Mouse (Mus musculus) gastrocnemius, adult 18-20 months (tissue): ENCODE data around the gene Cacna1c. TPM values are rescaled to one million over a fixed set of nuclear protein-coding genes. Genes with fewer than 3 reads are reported as not detected.

Source experiments
- DNase-seq: peaks from one replicate; pipeline ENCODE4 v3.0.0; 2021; ENCODE audit warnings: low spot score
- total RNA-seq, 2 experiments: library from RNA; stranded (reverse); gene quantifications; 2 replicates each; pipeline ENCODE4 v1.2.3; 2021

The Cacna1c gene
- total RNA-seq, 2 experiments from 2014 or later = 0.98 to 1.7 TPM

DNA sequence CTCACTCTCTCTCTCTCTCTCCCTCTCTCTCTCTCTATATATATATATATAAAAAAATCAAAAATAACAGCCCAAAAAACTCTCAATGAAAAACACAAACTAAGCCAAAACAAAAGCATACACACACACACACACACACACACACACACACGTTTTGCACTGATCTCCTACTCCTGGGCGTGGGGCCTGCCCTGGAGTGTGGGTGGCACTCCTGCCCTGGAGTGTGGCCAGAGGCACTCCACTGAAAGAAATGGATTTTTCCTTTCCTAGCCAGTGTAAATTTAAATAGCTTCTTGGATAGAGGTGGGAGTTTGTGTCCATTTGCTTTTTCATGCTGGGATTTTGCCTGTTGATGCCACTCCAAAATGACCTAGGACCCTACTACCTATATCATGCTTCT lies 96.9 kb downstream of the Cacna1c start:
- DNase-seq = no peak

DNA sequence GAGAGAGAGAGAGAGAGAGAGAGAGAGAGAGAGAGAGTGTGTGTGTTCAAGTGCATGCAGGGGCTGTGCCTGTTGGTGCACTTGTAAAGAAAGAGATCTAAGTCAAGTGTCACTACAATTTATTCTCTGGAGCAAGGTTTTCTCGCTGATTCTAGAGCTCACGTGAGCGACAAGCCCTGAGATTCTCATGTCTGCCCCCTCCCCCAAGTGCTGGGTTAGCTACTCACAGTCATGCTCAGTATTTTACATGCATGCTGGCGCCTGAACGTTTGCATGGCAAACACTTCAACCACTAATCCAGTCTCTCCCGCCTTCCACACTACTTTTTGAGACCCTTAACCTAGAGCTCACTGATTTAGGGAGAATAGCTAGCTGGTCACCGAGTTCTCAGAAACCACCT lies 99.7 kb downstream of the Cacna1c start:
- DNase-seq = no peak

- DNase-seq = no peak
Measured at GRCm38 (mm10) chr6:119095081-119095480, 101.1 kb downstream of the Cacna1c start.

DNA sequence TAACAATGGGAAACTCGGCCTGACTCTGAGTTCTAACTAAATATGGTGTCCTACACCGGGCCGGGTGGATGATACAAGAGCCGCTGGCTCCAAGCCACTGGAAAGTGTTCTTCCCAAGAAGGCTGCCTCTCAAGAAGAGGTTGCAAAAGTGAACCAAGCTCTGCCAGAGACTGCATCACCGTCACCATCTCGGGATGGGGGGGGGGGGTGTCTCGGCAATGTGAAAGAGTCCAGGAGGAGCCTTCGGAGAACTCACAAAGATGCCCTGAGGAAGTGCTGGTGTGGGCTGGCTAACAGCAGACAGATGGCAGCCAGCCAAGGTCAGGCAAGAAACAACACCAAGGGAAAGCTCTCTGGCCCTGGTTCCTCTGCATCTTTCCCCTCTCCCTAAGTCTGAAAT lies 107.0 kb downstream of the Cacna1c start:
- DNase-seq = no peak

DNA sequence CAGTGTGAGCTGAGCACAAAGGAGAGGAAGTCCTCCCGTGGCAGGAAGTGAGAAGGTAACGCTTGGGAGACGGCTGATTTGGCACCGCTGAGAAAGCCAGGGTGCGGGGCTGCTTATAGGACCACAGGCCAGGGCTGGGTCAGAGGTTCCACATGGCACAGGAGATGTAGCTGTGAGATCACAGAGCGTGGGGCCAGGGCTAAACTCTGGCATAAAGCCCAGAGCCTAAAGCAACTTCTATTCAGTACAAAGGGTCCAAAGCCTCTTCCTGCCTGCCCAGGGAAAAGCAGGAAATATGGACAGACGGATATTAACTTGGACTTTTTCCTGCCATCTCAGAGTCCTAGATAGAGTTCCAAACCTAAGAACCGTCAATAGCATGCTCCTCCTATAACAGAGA lies 107.8 kb downstream of the Cacna1c start:
- DNase-seq = no peak

DNA sequence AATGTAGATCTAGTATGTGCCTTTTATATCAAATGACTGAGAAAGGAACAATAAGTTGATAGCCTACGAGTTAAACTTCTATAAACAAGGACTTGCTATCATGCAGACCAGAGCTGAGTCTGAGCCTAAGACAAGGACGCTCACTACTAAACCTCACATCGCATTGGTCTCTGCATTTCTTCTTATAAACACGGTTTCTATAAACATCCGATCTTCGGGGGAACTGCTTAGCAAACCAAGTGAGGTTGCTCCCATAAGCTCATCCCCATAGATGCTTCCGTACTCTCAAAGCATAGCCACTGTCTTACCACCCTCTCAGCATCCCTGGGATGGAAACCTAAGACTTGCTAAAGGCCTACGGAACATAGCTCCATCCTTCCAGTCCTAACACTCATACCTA lies 108.3 kb downstream of the Cacna1c start:
- DNase-seq = no peak

GRCm38 (mm10) chr6:119085789-119086188 lies 110.4 kb downstream of the Cacna1c start:
- DNase-seq = no peak

GRCm38 (mm10) chr6:119084532-119084931 lies 111.7 kb downstream of the Cacna1c start:
- no peak for DNase-seq

DNA sequence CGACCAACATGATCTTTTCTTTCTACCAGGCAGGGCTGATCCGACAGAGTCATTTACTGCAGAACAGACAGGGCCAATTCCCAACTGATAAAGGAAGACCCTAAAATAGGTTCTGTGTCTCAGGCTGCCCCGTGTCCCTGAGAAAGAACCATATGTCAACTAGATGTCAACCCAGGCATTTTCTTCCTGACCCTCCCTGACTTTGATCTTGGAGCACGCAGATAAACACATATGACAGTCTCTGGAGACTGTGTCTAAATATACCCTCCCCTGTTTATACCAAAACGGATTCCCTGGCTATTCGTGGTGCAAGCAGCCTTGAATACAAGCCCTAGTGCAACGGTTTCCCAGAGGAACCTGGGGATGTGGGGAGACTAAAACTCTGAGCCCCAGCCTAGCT lies 112.7 kb downstream of the Cacna1c start:
- DNase-seq = no peak

DNA sequence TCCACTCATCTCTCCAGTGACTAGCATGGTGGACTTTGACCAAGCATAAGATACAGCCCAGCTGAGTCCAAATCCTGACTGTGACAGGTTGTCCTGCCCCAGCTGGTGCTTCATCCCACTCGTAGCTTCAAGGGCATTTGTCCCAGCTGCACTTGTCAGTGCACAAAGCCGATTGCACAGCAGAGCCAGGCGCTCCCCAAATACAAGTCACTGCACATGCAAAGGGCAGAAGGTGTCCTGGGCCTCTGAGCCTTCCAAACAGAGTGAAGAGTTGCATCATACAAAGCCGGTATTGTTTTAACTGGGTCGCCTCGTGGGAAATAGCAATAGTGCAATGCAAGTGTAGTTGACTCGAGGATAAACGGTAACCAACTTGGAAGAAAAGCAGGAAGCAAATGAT lies 113.6 kb downstream of the Cacna1c start:
- no peak for DNase-seq

- DNase-seq = no peak
Measured at GRCm38 (mm10) chr6:119081650-119082049, 114.6 kb downstream of the Cacna1c start.

DNA sequence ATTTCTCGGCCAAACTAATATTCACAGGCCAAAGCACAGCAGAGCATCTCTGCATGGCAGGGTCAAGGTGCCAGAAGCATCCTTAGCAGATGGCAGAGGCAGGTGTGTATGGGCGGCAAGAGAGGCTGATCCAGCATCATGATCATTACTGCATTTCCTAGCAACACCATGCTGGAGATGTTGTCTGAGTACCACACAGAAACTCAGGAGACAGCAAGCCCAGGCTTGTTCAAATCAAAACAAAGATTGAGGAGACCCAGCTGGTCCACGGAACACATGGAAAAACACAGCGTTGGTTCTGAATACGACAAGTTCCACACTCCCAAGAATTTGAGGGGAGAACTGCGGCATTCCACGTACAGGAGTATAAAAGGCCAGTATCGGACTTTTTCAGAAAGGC lies 116.6 kb downstream of the Cacna1c start:
- DNase-seq = no peak

DNA sequence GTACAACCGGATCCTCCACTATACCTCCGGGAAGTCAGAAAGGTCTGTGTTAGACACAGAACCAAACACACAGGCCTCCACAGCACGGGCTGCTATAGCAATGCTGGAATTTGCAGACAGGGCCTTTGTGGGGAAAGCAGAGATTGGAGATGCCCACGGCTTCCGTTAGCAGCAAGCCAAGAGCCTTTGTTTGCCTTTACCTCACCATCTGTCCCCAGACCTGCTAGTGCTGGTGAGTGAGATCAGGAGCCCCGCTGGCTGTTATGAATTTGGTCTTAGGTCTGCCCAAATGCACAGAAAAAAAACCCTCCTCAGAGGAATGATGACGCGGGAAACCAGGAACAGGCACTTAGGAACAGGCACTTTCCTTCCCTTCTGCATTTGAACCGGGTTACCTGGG lies 117.3 kb downstream of the Cacna1c start:
- DNase-seq = no peak

DNA sequence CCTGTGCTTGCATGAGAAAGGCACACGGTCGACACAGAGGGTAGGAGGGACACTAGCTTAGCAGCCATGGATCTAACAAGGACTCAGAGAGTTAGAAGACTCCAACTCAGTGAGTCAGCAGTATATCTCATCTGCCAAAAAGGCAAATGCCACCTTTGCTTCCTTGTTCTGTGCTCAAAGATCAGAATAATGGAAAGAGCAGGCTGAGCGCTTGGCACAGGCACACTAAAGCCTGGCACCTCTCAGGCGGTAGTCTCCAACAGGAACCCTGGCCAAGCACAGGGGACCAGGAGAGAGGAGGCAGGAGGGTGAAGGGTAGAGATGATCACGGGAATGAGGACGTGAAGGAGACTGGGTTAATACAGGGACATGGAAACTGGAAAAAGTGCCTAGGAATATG lies 119.0 kb downstream of the Cacna1c start:
- DNase-seq = no peak

DNA sequence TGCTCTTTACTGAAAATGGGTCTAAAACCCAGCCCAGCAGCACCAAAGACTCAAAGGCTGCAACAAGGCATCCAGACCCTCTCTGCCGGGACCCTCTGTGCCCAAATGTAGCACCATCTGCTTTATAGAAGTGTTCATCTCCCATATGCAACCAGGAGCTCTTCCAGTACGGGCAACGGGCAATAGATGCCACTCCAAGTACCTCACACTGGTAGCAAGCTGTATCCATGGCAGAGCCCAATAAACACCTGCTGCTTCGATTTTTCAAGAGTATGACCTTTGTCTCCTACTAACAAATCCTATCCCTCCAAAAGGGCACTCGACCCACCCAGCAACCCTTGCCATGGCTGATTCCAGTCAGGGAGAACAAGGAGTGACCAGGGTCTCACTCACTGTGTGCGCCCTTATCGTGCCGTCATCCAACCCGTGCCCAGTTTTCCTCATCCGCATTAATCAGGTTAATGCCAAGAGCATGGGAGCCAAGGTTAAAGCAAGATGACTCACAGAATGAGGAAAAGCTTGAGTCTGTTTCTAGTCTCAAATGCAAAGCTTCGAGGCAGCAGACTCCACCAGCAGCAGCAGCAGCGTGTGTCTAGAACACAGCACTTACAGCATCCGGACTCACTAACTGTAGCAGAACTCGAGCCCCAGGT lies 122.7 kb downstream of the Cacna1c start:
- no peak for DNase-seq

- no peak for DNase-seq
Measured at GRCm38 (mm10) chr6:119072772-119073171, 123.4 kb downstream of the Cacna1c start.

- no peak for DNase-seq
Measured at GRCm38 (mm10) chr6:119070771-119071170, 125.4 kb downstream of the Cacna1c start.

GRCm38 (mm10) chr6:119070351-119070750 lies 125.9 kb downstream of the Cacna1c start:
- DNase-seq = no peak

- DNase-seq = no peak
Measured at GRCm38 (mm10) chr6:119069145-119069544, 127.1 kb downstream of the Cacna1c start.

GRCm38 (mm10) chr6:119068650-119069049 lies 127.6 kb downstream of the Cacna1c start:
- DNase-seq = no peak

- no peak for DNase-seq
Measured at GRCm38 (mm10) chr6:119064961-119065360, 131.3 kb downstream of the Cacna1c start.

DNA sequence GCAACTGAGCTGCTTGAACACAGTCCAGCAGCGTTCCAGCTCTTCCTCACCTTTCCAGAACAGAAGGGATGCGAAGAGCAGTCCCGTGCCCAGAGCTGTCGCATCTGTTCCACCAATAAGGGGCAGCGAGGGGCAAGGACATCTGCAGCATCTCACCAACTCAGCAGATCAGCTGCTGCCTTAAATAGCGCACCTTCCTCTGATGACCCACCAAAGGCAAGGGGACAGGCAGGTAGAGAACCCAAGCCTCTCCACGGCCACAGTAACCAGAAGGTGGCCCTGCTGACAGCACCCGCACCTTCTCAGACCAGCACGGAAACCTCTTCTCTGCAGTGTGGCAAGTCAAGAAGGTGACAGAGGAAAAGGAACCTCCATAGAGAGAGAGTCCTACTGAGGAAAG lies 131.8 kb downstream of the Cacna1c start:
- no peak for DNase-seq

DNA sequence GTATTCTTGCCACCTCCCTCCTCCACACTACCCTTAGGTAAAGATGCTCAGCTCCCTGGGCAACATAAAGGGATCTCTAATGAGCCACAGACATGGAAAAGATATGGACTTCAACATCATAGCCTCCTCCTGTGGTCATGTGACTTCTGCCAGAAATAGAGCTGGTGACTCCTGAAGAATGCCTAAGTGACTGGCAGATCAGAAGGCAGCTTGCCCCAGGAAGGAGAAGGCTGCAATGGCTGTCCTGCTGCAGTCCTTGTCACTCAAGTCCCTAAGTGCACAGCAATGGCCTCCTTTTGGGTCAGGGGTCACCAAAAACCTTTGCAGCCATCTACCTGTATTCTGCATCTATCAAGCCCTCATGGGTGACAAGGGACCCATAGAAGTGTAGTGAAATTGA lies 133.5 kb downstream of the Cacna1c start:
- DNase-seq = no peak

DNA sequence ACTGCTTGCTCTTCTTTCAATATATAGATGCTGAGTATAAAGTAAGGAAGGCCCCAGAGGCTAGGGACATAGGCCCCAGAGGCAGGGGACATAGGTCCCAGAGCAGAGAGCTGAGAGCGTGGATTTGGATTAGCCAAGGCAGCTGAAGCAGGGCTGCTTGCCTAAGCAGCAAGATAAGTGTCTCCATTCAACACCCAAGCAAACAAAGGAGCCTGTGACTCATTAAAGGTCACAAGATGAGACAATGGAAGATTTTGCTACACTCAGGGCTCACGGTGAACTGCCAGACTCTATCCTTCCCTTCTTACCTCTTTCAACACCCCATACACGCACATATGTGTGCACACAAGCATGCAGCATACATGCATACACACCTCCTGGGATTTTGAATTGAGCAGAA lies 137.3 kb downstream of the Cacna1c start:
- DNase-seq = no peak
